Mouse (Mus musculus) spleen, postnatal 36 days (tissue): Measurements from ENCODE around the gene Celf3.

Source experiments
- DNase-seq, 2 experiments: peaks; one replicate each; pipeline ENCODE4 v3.0.0; 2022; ENCODE audit warnings: low spot score in 2 of 2, mixed read lengths in 1 of 2

The Celf3 gene

GRCm38 (mm10) chr3:94479564-94479963 lies 1.5 kb downstream of the Celf3 start:
- DNase-seq, result no peak

GRCm38 (mm10) chr3:94480291-94480884 lies 2.3 kb downstream of the Celf3 start, which contains the start of gene Riiad1:
TSS of gene Riiad1 (minus strand) at chr3:94480341.
- DNase-seq, result no peak

GRCm38 (mm10) chr3:94481429-94481828 lies 3.3 kb downstream of the Celf3 start:
- DNase-seq, result no peak

- DNase-seq, result no peak
Observed at GRCm38 (mm10) chr3:94482764-94483385, 4.8 kb downstream of the Celf3 start.

GRCm38 (mm10) chr3:94483790-94484439 lies 5.8 kb downstream of the Celf3 start:
- no peak for DNase-seq

GRCm38 (mm10) chr3:94485922-94486321 lies 7.8 kb downstream of the Celf3 start:
- DNase-seq, result no peak

- no peak for DNase-seq
Observed at GRCm38 (mm10) chr3:94487581-94487980, 9.5 kb downstream of the Celf3 start.

GRCm38 (mm10) chr3:94497162-94497561 lies 19.1 kb downstream of the Celf3 start:
- no peak for DNase-seq

GRCm38 (mm10) chr3:94502243-94502642 lies 24.1 kb downstream of the Celf3 start:
- DNase-seq, result no peak

GRCm38 (mm10) chr3:94506664-94507063 lies 28.6 kb downstream of the Celf3 start:
- DNase-seq, result no peak

GRCm38 (mm10) chr3:94526731-94527130 lies 48.6 kb downstream of the Celf3 start:
- DNase-seq, result no peak

GRCm38 (mm10) chr3:94533968-94534367 lies 55.9 kb downstream of the Celf3 start:
- DNase-seq, result peak; percentile 18 to 25

- peak in 1 of 2 experiments; percentile 3 for DNase-seq
Observed at GRCm38 (mm10) chr3:94537187-94537586, 59.1 kb downstream of the Celf3 start.
